Mouse (Mus musculus) CH12.LX (cell line): ENCODE measurements around the gene Defb29.

ENCODE experiments used
- CTCF ChIP-seq, 2 experiments: IDR thresholded peaks in 1 of 2; conservative IDR thresholded peaks in 1 of 2; 2 replicates each; pipeline ENCODE4 v1.5.1; 2011 to 2012; ENCODE audit warnings: low read depth in 2 of 2, low read length in 2 of 2, improper control_type of control experiment in 1 of 2, inconsistent platforms in 1 of 2, mild to moderate bottlenecking in 1 of 2, moderate library complexity in 1 of 2
- E2F4 ChIP-seq: IDR thresholded peaks from 2 replicates; pipeline ENCODE4 v1.6.1; 2011; ENCODE audit warnings: low read depth, low read length, improper control_type of control experiment; ENCODE audit not compliant: insufficient replicate concordance
- EP300 ChIP-seq: IDR thresholded peaks from 2 replicates; pipeline ENCODE4 v1.6.1; 2011; ENCODE audit warnings: low read length, improper control_type of control experiment
- GABPA ChIP-seq: IDR thresholded peaks from 2 replicates; pipeline ENCODE4 v1.6.1; 2012; ENCODE audit warnings: low read depth, low read length, improper control_type of control experiment, inconsistent platforms; ENCODE audit not compliant: insufficient replicate concordance
- IRF4 ChIP-seq: IDR thresholded peaks from 2 replicates; pipeline ENCODE4 v1.6.1; 2014; ENCODE audit warnings: low read depth, mild to moderate bottlenecking, inconsistent platforms, low read length, improper control_type of control experiment
- MXI1 ChIP-seq: IDR thresholded peaks from 2 replicates; pipeline ENCODE4 v1.6.1; 2011; ENCODE audit warnings: mild to moderate bottlenecking, low read depth, low read length, improper control_type of control experiment
- NRF1 ChIP-seq: IDR thresholded peaks from 2 replicates; pipeline ENCODE4 v1.6.1; 2014; ENCODE audit warnings: low read depth, mild to moderate bottlenecking, inconsistent platforms, low read length, improper control_type of control experiment, moderate library complexity
- POLR2A ChIP-seq: IDR thresholded peaks from 2 replicates; pipeline ENCODE4 v1.6.1; 2011; ENCODE audit warnings: low read depth, mild to moderate bottlenecking, improper control_type of control experiment, low read length
- POLR2AphosphoS2 ChIP-seq: IDR thresholded peaks from 2 replicates; pipeline ENCODE4 v1.6.1; 2011; ENCODE audit warnings: low read depth, low read length, improper control_type of control experiment
- RAD21 ChIP-seq: IDR thresholded peaks from 2 replicates; pipeline ENCODE4 v1.6.1; 2011; ENCODE audit warnings: low read depth, mild to moderate bottlenecking, low read length, improper control_type of control experiment, moderate library complexity
- USF2 ChIP-seq: conservative IDR thresholded peaks from 2 replicates; pipeline ENCODE4 v1.6.1; 2011; ENCODE audit warnings: low read depth, low read length, improper control_type of control experiment
- ZC3H11A ChIP-seq: IDR thresholded peaks from 2 replicates; pipeline ENCODE4 v1.6.1; 2012; ENCODE audit warnings: low read depth, mild to moderate bottlenecking, inconsistent platforms, low read length, improper control_type of control experiment

DNA sequence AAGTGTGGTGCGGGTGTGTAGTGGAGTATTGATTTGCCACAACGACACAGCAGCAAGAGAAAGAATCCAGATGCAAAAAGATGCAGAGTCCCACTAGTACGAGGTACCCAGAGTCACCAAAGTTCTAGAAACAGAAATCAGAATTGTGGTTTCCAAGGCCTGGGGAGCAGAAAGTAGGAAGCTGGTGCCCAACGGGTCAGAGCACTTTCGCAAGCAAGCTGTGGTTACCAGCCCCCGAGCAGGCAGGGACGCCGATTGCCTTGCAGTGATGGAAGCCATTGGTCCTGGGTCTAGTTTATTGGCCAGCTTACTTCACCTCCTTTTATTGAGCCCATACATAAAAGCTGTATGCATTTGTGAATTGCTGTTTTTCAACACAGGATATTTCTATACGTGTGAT, 2.1 kb upstream of the Defb29 start:
- no peak for TF ChIP-seq CTCF (conservative IDR thresholded peaks at IDR 0.05 in 1 of 2, IDR thresholded peaks at IDR 0.05 in 1 of 2; ENCODE audit: low read depth in 2 of 2, low read length in 2 of 2)
- no peak for TF ChIP-seq USF2
- TF ChIP-seq MXI1, result no peak
- no peak for TF ChIP-seq POLR2A
- TF ChIP-seq NRF1, result no peak
- TF ChIP-seq GABPA, result no peak
- TF ChIP-seq IRF4, result no peak
- no peak for TF ChIP-seq E2F4
- TF ChIP-seq POLR2AphosphoS2, result no peak
- TF ChIP-seq RAD21, result no peak
- TF ChIP-seq ZC3H11A, result no peak
- no peak for TF ChIP-seq EP300
